Mouse (Mus musculus) kidney, embryonic 15.5 days (tissue): Measurements from ENCODE around the gene Taf4. TPM values are rescaled to one million over a fixed set of nuclear protein-coding genes. Genes with fewer than 3 reads are reported as not detected.

Source experiments
- ATAC-seq: fragments of 200-750 bp; cut with Nextera tagmentation; replicated peaks from 2 replicates; pipeline ENCODE4 v1.8.0; 2017; ENCODE audit warnings: moderate TSS enrichment; ENCODE audit not compliant: low FRiP score
- H3K27ac ChIP-seq: fragments of 300-500 bp; sonication (generic); 2 replicates; pipeline ENCODE4 v1.5.1; 2015; ENCODE audit warnings: mild to moderate bottlenecking, inconsistent platforms
- H3K27me3 ChIP-seq: fragments of 300-500 bp; sonication (generic); 2 replicates; pipeline ENCODE4 v1.6.1; 2015; ENCODE audit warnings: inconsistent platforms
- H3K36me3 ChIP-seq: fragments of 300-500 bp; sonication (generic); 2 replicates; pipeline ENCODE4 v1.6.1; 2015; ENCODE audit warnings: inconsistent platforms
- H3K4me1 ChIP-seq: fragments of 300-500 bp; sonication (generic); 2 replicates; pipeline ENCODE4 v1.6.1; 2015; ENCODE audit warnings: inconsistent platforms
- H3K4me2 ChIP-seq: fragments of 300-500 bp; sonication (generic); 2 replicates; pipeline ENCODE4 v1.6.1; 2015; ENCODE audit warnings: moderate library complexity, mild to moderate bottlenecking, inconsistent platforms
- H3K4me3 ChIP-seq: fragments of 300-500 bp; sonication (generic); replicated peaks from 2 replicates; pipeline ENCODE4 v1.5.1; 2015; ENCODE audit warnings: mild to moderate bottlenecking, inconsistent platforms
- H3K9ac ChIP-seq: fragments of 300-500 bp; sonication (generic); 2 replicates; pipeline ENCODE4 v1.6.1; 2015; ENCODE audit warnings: mild to moderate bottlenecking, inconsistent platforms
- H3K9me3 ChIP-seq: fragments of 300-500 bp; sonication (generic); replicated peaks from 2 replicates; pipeline ENCODE4 v1.6.1; 2016; ENCODE audit warnings: inconsistent platforms
- WGBS: fragments of 180-500 bp; shearing (Covaris S2); methylation state at CpG from one replicate; pipeline ENCODE4 v1.1.7; 2015; ENCODE audit warnings: mixed read lengths; 5-methylcytosine and 5-hydroxymethylcytosine counted together
- polyA plus RNA-seq: library from polyadenylated mRNA; unstranded; fragments of >200 nt; fragmentation: Nextera tagmentation; extraction: Ambion mirVana; gene quantifications from 2 replicates; pipeline ENCODE4 v1.2.1, GENCODE M21; 2015

Taf4 gene
- polyA plus RNA-seq, 1 experiment from 2014 or later, result 3.9 TPM

DNA sequence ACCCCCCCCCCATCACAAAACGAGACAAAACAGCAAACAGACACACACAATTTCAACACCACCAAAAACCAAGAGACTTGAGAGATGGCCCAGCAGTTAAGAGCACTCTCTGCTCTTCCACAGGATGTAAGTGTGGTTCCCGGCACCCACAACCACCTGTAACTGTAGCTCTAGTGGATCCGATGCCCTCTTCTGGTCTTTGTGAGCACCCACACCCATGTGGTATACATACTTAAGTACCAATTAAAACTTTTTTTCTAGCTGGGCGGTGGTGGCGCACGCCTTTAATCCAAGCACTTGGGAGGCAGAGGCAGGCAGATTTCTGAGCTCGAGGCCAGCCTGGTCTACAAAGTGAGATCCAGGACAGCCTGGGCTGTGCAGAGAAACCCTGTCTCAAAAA is 34.2 kb upstream of the Taf4 start:
- no peak overlapping the region for H3K9ac ChIP-seq
- no peak for ATAC-seq
- no peak overlapping the region for H3K4me3 ChIP-seq
- H3K4me1 ChIP-seq, result peaks cover 5% of the 10 kb centered on the region; the same call in 1 of the 2 replicates
- H3K27me3 ChIP-seq, result no peaks in the 10 kb centered on the region
- no peaks in the 10 kb centered on the region for H3K9me3 ChIP-seq
- 91% methylated on average over 7 of the region's 7 CpGs for WGBS
- no peaks in the 10 kb centered on the region for H3K36me3 ChIP-seq
- H3K27ac ChIP-seq, result no peak overlapping the region
- no peak overlapping the region for H3K4me2 ChIP-seq

GRCm38 (mm10) chr2:180006352-180007017 is 30.0 kb upstream of the Taf4 start:
- H3K36me3 ChIP-seq, result no peaks in the 10 kb centered on the region
- H3K4me1 ChIP-seq, result no peaks in the 10 kb centered on the region
- no peak overlapping the region for H3K4me3 ChIP-seq
- no peak for ATAC-seq
- no peaks in the 10 kb centered on the region for H3K9me3 ChIP-seq
- H3K27me3 ChIP-seq, result no peaks in the 10 kb centered on the region
- H3K9ac ChIP-seq, result no peak overlapping the region
- no peak overlapping the region for H3K4me2 ChIP-seq
- H3K27ac ChIP-seq, result no peak overlapping the region
- 51% methylated on average over 9 of the region's 9 CpGs for WGBS

- no peak for ATAC-seq
- H3K9ac ChIP-seq, result no peak overlapping the region
- H3K36me3 ChIP-seq, result no peaks in the 10 kb centered on the region
- H3K4me1 ChIP-seq, result no peaks in the 10 kb centered on the region
- no peaks in the 10 kb centered on the region for H3K9me3 ChIP-seq
- H3K27me3 ChIP-seq, result no peaks in the 10 kb centered on the region
- H3K4me3 ChIP-seq, result no peak overlapping the region
- H3K4me2 ChIP-seq, result no peak overlapping the region
- 64% methylated on average over 5 of the region's 5 CpGs for WGBS
- H3K27ac ChIP-seq, result no peak overlapping the region
These were observed 29.4 kb upstream of the Taf4 start for GRCm38 (mm10) chr2:180005656-180006351.

GRCm38 (mm10) chr2:180001635-180002034 is 25.2 kb upstream of the Taf4 start:
- ATAC-seq, result no peak
- Histone ChIP-seq H3K9me3 (no peaks in the 10 kb centered on the region), H3K27me3 (no peaks in the 10 kb centered on the region), H3K36me3 (no peaks in the 10 kb centered on the region), H3K4me3 (no peak overlapping the region), H3K9ac (no peak overlapping the region), H3K27ac (no peak overlapping the region), H3K4me1 (no peaks in the 10 kb centered on the region), H3K4me2 (no peak overlapping the region)
- 91% methylated on average over 9 of the region's 9 CpGs for WGBS

DNA sequence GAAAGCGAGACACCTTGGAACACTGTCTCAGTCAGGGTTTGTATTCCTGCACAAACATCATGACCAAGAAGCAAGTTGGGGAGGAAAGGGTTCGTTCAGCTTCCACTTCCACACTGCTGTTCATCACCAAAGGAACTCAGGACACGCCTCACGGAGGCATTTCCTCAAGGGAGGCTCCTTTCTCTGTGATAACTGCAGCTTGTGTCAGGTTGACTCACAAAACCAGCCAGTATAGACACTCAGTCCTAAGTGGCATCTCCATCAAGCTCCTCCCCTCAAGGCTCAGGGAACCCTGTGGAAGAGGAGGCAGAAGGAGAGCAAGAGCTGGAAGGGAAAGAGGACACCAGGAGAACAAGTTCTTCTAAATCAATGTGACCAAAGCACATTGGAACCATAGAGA is 22.0 kb upstream of the Taf4 start:
- Histone ChIP-seq H3K9me3 (no peaks in the 10 kb centered on the region), H3K4me2 (no peak overlapping the region), H3K36me3 (no peaks in the 10 kb centered on the region), H3K9ac (no peak overlapping the region), H3K27me3 (no peaks in the 10 kb centered on the region), H3K4me3 (no peak overlapping the region), H3K27ac (no peak overlapping the region), H3K4me1 (no peaks in the 10 kb centered on the region)
- WGBS, result 70% methylated on average over 4 of the region's 4 CpGs
- no peak for ATAC-seq

- WGBS, result 82% methylated on average over 5 of the region's 5 CpGs
- no peak overlapping the region for H3K4me3 ChIP-seq
- ATAC-seq, result no peak
- no peak overlapping the region for H3K27ac ChIP-seq
- H3K27me3 ChIP-seq, result no peaks in the 10 kb centered on the region
- no peaks in the 10 kb centered on the region for H3K4me1 ChIP-seq
- H3K4me2 ChIP-seq, result no peak overlapping the region
- no peak overlapping the region for H3K9ac ChIP-seq
- no peaks in the 10 kb centered on the region for H3K36me3 ChIP-seq
- H3K9me3 ChIP-seq, result no peaks in the 10 kb centered on the region
These were observed 16.6 kb upstream of the Taf4 start for GRCm38 (mm10) chr2:179993071-179993470.

- Histone ChIP-seq H3K4me2 (no peak overlapping the region), H3K4me1 (no peaks in the 10 kb centered on the region), H3K9me3 (no peaks in the 10 kb centered on the region), H3K27ac (no peak overlapping the region), H3K36me3 (no peaks in the 10 kb centered on the region), H3K9ac (no peak overlapping the region), H3K4me3 (no peak overlapping the region), H3K27me3 (no peaks in the 10 kb centered on the region)
- 35% methylated on average over 1 of the region's 1 CpGs for WGBS
- ATAC-seq, result no peak
These were observed 12.7 kb upstream of the Taf4 start for GRCm38 (mm10) chr2:179989098-179989497.

- no peak for ATAC-seq
These were observed 10.1 kb upstream of the Taf4 start for GRCm38 (mm10) chr2:179986437-179987022.

GRCm38 (mm10) chr2:179985695-179986094 is 9.2 kb upstream of the Taf4 start:
- Histone ChIP-seq H3K4me2 (no peak overlapping the region), H3K27me3 (no peaks in the 10 kb centered on the region), H3K27ac (no peak overlapping the region), H3K36me3 (no peaks in the 10 kb centered on the region), H3K4me1 (no peaks in the 10 kb centered on the region), H3K9ac (no peak overlapping the region), H3K9me3 (no peaks in the 10 kb centered on the region), H3K4me3 (no peak overlapping the region)
- no peak for ATAC-seq
- WGBS, result 100% methylated on average over 1 of the region's 1 CpGs

More at GRCm38 (mm10) chr2:179986437-179987022, 10.1 kb upstream of the Taf4 start:
- Histone ChIP-seq H3K9me3 (no peaks in the 10 kb centered on the region), H3K9ac (no peak overlapping the region), H3K36me3 (no peaks in the 10 kb centered on the region), H3K4me2 (no peak overlapping the region), H3K27ac (no peak overlapping the region), H3K27me3 (no peaks in the 10 kb centered on the region), H3K4me3 (no peak overlapping the region), H3K4me1 (no peaks in the 10 kb centered on the region)
- WGBS, result 56% methylated on average over 10 of the region's 10 CpGs

- H3K27me3 ChIP-seq, result no peaks in the 10 kb centered on the region
- 35% methylated on average over 7 of the region's 7 CpGs for WGBS
- H3K36me3 ChIP-seq, result no peaks in the 10 kb centered on the region
- H3K4me2 ChIP-seq, result no peak overlapping the region
- no peaks in the 10 kb centered on the region for H3K9me3 ChIP-seq
- H3K27ac ChIP-seq, result no peak overlapping the region
- H3K9ac ChIP-seq, result no peak overlapping the region
- no peaks in the 10 kb centered on the region for H3K4me1 ChIP-seq
- H3K4me3 ChIP-seq, result no peak overlapping the region
- no peak for ATAC-seq
These were observed 8.4 kb upstream of the Taf4 start for GRCm38 (mm10) chr2:179984830-179985229.

- Histone ChIP-seq H3K4me2 (no peak overlapping the region), H3K27ac (no peak overlapping the region), H3K9ac (no peak overlapping the region), H3K4me3 (no peak overlapping the region), H3K9me3 (no peaks in the 10 kb centered on the region), H3K27me3 (no peaks in the 10 kb centered on the region), H3K36me3 (no peaks in the 10 kb centered on the region), H3K4me1 (peaks cover 5% of the 10 kb centered on the region; the same call in 1 of the 2 replicates)
- no peak for ATAC-seq
- WGBS, result 78% methylated on average over 3 of the region's 3 CpGs
These were observed 6.3 kb upstream of the Taf4 start for GRCm38 (mm10) chr2:179982715-179983114.

DNA sequence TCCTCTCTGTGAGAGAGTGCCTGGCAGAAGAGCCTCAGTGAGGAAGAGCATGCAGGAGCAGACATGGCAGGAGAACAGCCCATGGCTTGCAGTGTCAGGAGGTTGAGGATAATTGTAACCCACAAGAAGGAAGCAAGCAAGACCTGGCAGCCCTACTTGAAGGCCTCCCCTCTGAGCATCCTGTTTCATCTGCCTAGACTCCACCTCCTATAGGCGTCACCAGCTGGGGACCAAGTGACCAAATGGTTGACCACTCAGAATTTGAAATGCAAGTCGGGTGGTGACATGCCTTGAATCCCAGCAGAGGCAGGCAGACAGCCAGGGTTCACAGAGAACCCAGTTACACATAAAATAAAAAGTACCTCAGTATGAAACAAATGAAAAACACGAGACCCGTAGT is 4.2 kb upstream of the Taf4 start:
- WGBS, result 44% methylated on average over 4 of the region's 4 CpGs
- no peak for ATAC-seq
- Histone ChIP-seq H3K9me3 (no peaks in the 10 kb centered on the region), H3K4me1 (peaks cover 9% of the 10 kb centered on the region), H3K27me3 (no peaks in the 10 kb centered on the region), H3K27ac (no peak overlapping the region), H3K9ac (no peak overlapping the region), H3K4me3 (no peak overlapping the region), H3K4me2 (no peak overlapping the region), H3K36me3 (no peaks in the 10 kb centered on the region)
